Mouse (Mus musculus) G1E (cell line): ENCODE measurements at regions not wholly inside any gene's neighbourhood (a gene's known extent, or its start where the extent isn't known, plus 50 kb on each side); places are given as distances from the start of the nearest gene placed in this dataset.

Experiments
- CTCF ChIP-seq: IDR thresholded peaks from 2 replicates; pipeline ENCODE4 v1.5.1; 2012; ENCODE audit warnings: low read depth, low read length, inconsistent platforms, mixed read lengths
- GATA1 ChIP-seq: IDR thresholded peaks from 2 replicates; pipeline ENCODE4 v1.6.1; 2012; ENCODE audit warnings: borderline replicate concordance, low read length, inconsistent platforms, mixed read lengths
- GATA2 ChIP-seq: IDR thresholded peaks from 2 replicates; pipeline ENCODE4 v1.6.1; 2012; ENCODE audit warnings: low read depth, low read length, inconsistent platforms, borderline replicate concordance
- POLR2AphosphoS5 ChIP-seq: IDR thresholded peaks from 2 replicates; pipeline ENCODE4 v1.6.1; 2012; ENCODE audit warnings: low read depth, low read length, inconsistent platforms; ENCODE audit not compliant: insufficient replicate concordance

GRCm38 (mm10) chr5:46968870-46969436 lies 1014.0 kb upstream of the Slit2 start:
- TF ChIP-seq GATA1 (no peak), CTCF (no peak), POLR2AphosphoS5 (no peak), GATA2 (no peak)
